Comparison of ENCODE assay signal across 8 mouse cellular contexts in genomic region chr2:126875871-126876796, GRCm38 (mm10). TPM values are rescaled to one million over a fixed set of nuclear protein-coding genes. Genes with fewer than 3 reads are reported as not detected.
DNase-seq lines count a peak whose midpoint lies in the region; ATAC-seq lines count a peak whose summit lies in the region.

TSS of gene Trpm7 (minus strand) at chr2:126876230.

- DNase-seq in CD4-positive, CD25-positive, alpha-beta regulatory T cell, adult 2 months (ENCODE audit: low read depth, low spot score), result peak; percentile 94
- DNase-seq in fat pad, adult 2 months (ENCODE audit: extremely low read depth, low read depth, low spot score), result peak; percentile 25
- DNase-seq in kidney, postnatal 10 days, result peak; percentile 96
- DNase-seq in natural killer cell, adult 2 months (ENCODE audit: low spot score in 2 of 2), result peak; percentile 80 to 87

- H3K9ac ChIP-seq in heart, embryonic 13.5 days, result peak within 1 kb of the TSS; percentile 99
- peak within 1 kb of the TSS; percentile 88 for H3K9ac ChIP-seq in liver, embryonic 12.5 days
- peak within 1 kb of the TSS; percentile 87 for H3K9ac ChIP-seq in stomach, embryonic 15.5 days

- H3K4me2 ChIP-seq in heart, embryonic 13.5 days, result peak within 1 kb of the TSS; percentile 71
- H3K4me2 ChIP-seq in liver, embryonic 12.5 days, result peak within 1 kb of the TSS; percentile 78
- H3K4me2 ChIP-seq in stomach, embryonic 15.5 days, result peak within 1 kb of the TSS; percentile 73

- no peaks in the 10 kb centered on the region; the same call in none of the 2 replicates for H3K4me1 ChIP-seq in brown adipose tissue, adult 24 weeks (ENCODE audit: control insufficient read depth, insufficient read depth, insufficient read length, low read length)
- peaks cover 45% of the 10 kb centered on the region for H3K4me1 ChIP-seq in heart, embryonic 13.5 days
- peaks cover 22% of the 10 kb centered on the region for H3K4me1 ChIP-seq in liver, embryonic 12.5 days
- peaks cover 7% of the 10 kb centered on the region; the same call in 1 of the 2 replicates for H3K4me1 ChIP-seq in stomach, embryonic 15.5 days

- peak; percentile 93 for ATAC-seq in heart, embryonic 13.5 days (ENCODE audit: extremely low read depth, insufficient number of reproducible peaks, low FRiP score, low TSS enrichment)
- ATAC-seq in liver, embryonic 12.5 days, result peak; percentile 97
- ATAC-seq in stomach, embryonic 15.5 days (ENCODE audit: insufficient read depth, low FRiP score, low read depth), result peak; percentile 98

- H3K27ac ChIP-seq in brown adipose tissue, adult 24 weeks (replicated peaks; ENCODE audit: low read depth, low read length), result peak within 1 kb of the TSS; percentile 96
- H3K27ac ChIP-seq in heart, embryonic 13.5 days (replicated peaks), result peak within 1 kb of the TSS; percentile 100
- peak within 1 kb of the TSS; percentile 99 for H3K27ac ChIP-seq in liver, embryonic 12.5 days
- H3K27ac ChIP-seq in stomach, embryonic 15.5 days, result peak within 1 kb of the TSS; percentile 100

- H3K9me3 ChIP-seq in heart, embryonic 13.5 days, result no peaks in the 10 kb centered on the region
- no peaks in the 10 kb centered on the region for H3K9me3 ChIP-seq in liver, embryonic 12.5 days (replicated peaks)
- no peaks in the 10 kb centered on the region for H3K9me3 ChIP-seq in stomach, embryonic 15.5 days

- H3K36me3 ChIP-seq in heart, embryonic 13.5 days, result no peaks in the 10 kb centered on the region
- no peaks in the 10 kb centered on the region for H3K36me3 ChIP-seq in liver, embryonic 12.5 days
- no peaks in the 10 kb centered on the region for H3K36me3 ChIP-seq in stomach, embryonic 15.5 days

- no peaks in the 10 kb centered on the region for H3K27me3 ChIP-seq in heart, embryonic 13.5 days (replicated peaks)
- no peaks in the 10 kb centered on the region for H3K27me3 ChIP-seq in liver, embryonic 12.5 days (replicated peaks)
- no peaks in the 10 kb centered on the region for H3K27me3 ChIP-seq in stomach, embryonic 15.5 days (replicated peaks)

- under 1% methylated on average over 73 of the region's 81 CpGs for WGBS in heart, embryonic 13.5 days
- WGBS in liver, embryonic 12.5 days (ENCODE audit: insufficient replicate concordance), result under 1% methylated on average over 80 of the region's 81 CpGs
- WGBS in stomach, embryonic 15.5 days, result under 1% methylated on average over 81 of the region's 81 CpGs

- peak within 1 kb of the TSS; percentile 88 for H3K4me3 ChIP-seq in brown adipose tissue, adult 24 weeks (ENCODE audit: insufficient read depth, low read depth, low read length)
- H3K4me3 ChIP-seq in heart, embryonic 13.5 days, result peak within 1 kb of the TSS; percentile 93
- H3K4me3 ChIP-seq in liver, embryonic 12.5 days, result peak within 1 kb of the TSS; percentile 77
- H3K4me3 ChIP-seq in stomach, embryonic 15.5 days (replicated peaks), result peak within 1 kb of the TSS; percentile 87

RNA-seq across cellular contexts. Expression of gene Trpm7, which starts in this region (rescaled TPM):
- 20.1 and 20.4 TPM in 2 replicates for polyA plus RNA-seq in brown adipose tissue, adult 24 weeks (2012; ENCODE audit: insufficient read depth, insufficient read length, missing spikeins)
- 36.6 and 40.3 TPM in 2 replicates for polyA plus RNA-seq in heart, embryonic 13.5 days (2015; fragmentation: Nextera tagmentation; extraction: Ambion mirVana)
- polyA plus RNA-seq in liver, embryonic 12.5 days (2016; fragmentation: Nextera tagmentation; extraction: Ambion mirVana), result 25.4 and 25.7 TPM in 2 replicates
- polyA plus RNA-seq in stomach, embryonic 15.5 days (2015; fragmentation: Nextera tagmentation; extraction: Ambion mirVana), result 44.4 and 48.2 TPM in 2 replicates

Comparison
In these comparisons a context has a peak if more than half of its experiments do, and no peak if none do; other contexts are left out.
1. Peak in every context shown above with its lines: DNase-seq, ATAC-seq, H3K4me3 ChIP-seq and H3K27ac ChIP-seq.
2. DNase-seq: peak in every context shown above with its lines; median percentile 96 in kidney, postnatal 10 days; 94 in CD4-positive, CD25-positive, alpha-beta regulatory T cell, adult 2 months; 84 in natural killer cell, adult 2 months; 25 in fat pad, adult 2 months.